Comparison of ENCODE assay signal across 7 mouse cellular contexts in genomic region chr11:101627857-101628559, GRCm38 (mm10). TPM values are rescaled to one million over a fixed set of nuclear protein-coding genes. Genes with fewer than 3 reads are reported as not detected.
DNase-seq lines count a peak whose midpoint lies in the region; ATAC-seq lines count a peak whose summit lies in the region.

No protein-coding gene starts in this region.

- peak overlapping the region; percentile 50 for H3K4me3 ChIP-seq in intestine, embryonic 15.5 days (replicated peaks)
- H3K4me3 ChIP-seq in midbrain, embryonic 11.5 days (ENCODE audit: low read depth, low read length): peak overlapping the region; percentile 51

- peak overlapping the region; percentile 84 for H3K4me2 ChIP-seq in intestine, embryonic 15.5 days (replicated peaks)
- H3K4me2 ChIP-seq in midbrain, embryonic 11.5 days: peak overlapping the region; percentile 83

- under 1% methylated on average over 33 of the region's 33 CpGs for WGBS in intestine, embryonic 15.5 days
- WGBS in midbrain, embryonic 11.5 days: under 1% methylated on average over 33 of the region's 33 CpGs

- no peaks in the 10 kb centered on the region for H3K4me1 ChIP-seq in intestine, embryonic 15.5 days (replicated peaks)
- H3K4me1 ChIP-seq in midbrain, embryonic 11.5 days (ENCODE audit: control insufficient read depth, insufficient read depth, low read length): peaks cover 6% of the 10 kb centered on the region; the same call in 1 of the 2 replicates

- H3K9ac ChIP-seq in intestine, embryonic 15.5 days: peak overlapping the region; percentile 65
- H3K9ac ChIP-seq in midbrain, embryonic 11.5 days (ENCODE audit: low read length): peak overlapping the region; percentile 83

- H3K36me3 ChIP-seq in intestine, embryonic 15.5 days: no peaks in the 10 kb centered on the region
- peaks cover 2% of the 10 kb centered on the region; the same call in 1 of the 2 replicates for H3K36me3 ChIP-seq in midbrain, embryonic 11.5 days (ENCODE audit: control insufficient read depth, insufficient read depth, low read length)

- peak; percentile 78 for DNase-seq in adrenal gland, adult 8-10 months
- DNase-seq in embryo, embryonic 10.5 days (ENCODE audit: low spot score): peak; percentile 96
- peak; percentile 77 for DNase-seq in gastrocnemius, postnatal 25 days
- peak; percentile 88 for DNase-seq in left cerebral cortex, postnatal 4 days
- DNase-seq in midbrain, embryonic 11.5 days (ENCODE audit: low spot score, missing footprints): peak; percentile 99
- DNase-seq in spleen, adult 18-20 months: peak; percentile 75 to 82

- H3K27ac ChIP-seq in intestine, embryonic 15.5 days: peak overlapping the region; percentile 99
- peak overlapping the region; percentile 98 for H3K27ac ChIP-seq in midbrain, embryonic 11.5 days (ENCODE audit: low read depth, low read length)

- intact Hi-C loops in left cerebral cortex, postnatal 4 days (cut with DNase I): no loop called here

- H3K9me3 ChIP-seq in intestine, embryonic 15.5 days: no peaks in the 10 kb centered on the region
- no peaks in the 10 kb centered on the region for H3K9me3 ChIP-seq in midbrain, embryonic 11.5 days (ENCODE audit: control insufficient read depth, low read length)

- peak; percentile 50 for ATAC-seq in intestine, embryonic 15.5 days
- peak; percentile 61 for ATAC-seq in midbrain, embryonic 11.5 days (ENCODE audit: low FRiP score)

- no peaks in the 10 kb centered on the region for H3K27me3 ChIP-seq in intestine, embryonic 15.5 days (replicated peaks)
- no peaks in the 10 kb centered on the region for H3K27me3 ChIP-seq in midbrain, embryonic 11.5 days (ENCODE audit: control insufficient read depth, insufficient read depth, low read length)

RNA-seq across cellular contexts. Expression of gene Rdm1, which starts 1.0 kb away (rescaled TPM):
- total RNA-seq in adrenal gland, adult 8-10 months (2022): 10 to 100 TPM; 30.5 to 45.6 (median 33.6) TPM
- 10 to 100 TPM; 21.6 to 25.0 TPM for total RNA-seq in gastrocnemius, postnatal 25 days (2021)
- 34.5 and 35.8 TPM in 2 replicates for polyA plus RNA-seq in intestine, embryonic 15.5 days (2015; fragmentation: Nextera tagmentation; extraction: Ambion mirVana)
- total RNA-seq in left cerebral cortex, postnatal 4 days (2021): 1 to 10 TPM; 4.5 to 4.7 TPM
- polyA plus RNA-seq in midbrain, embryonic 11.5 days (2014; fragmentation: Nextera tagmentation; extraction: Ambion mirVana): 44.0 and 44.8 TPM in 2 replicates

RNA-seq across cellular contexts. Expression of gene Gm11634, which starts 29.0 kb away (rescaled TPM):
- not detected for total RNA-seq in adrenal gland, adult 8-10 months (2022)
- total RNA-seq in gastrocnemius, postnatal 25 days (2021): not detected
- not detected in 2 replicates for polyA plus RNA-seq in intestine, embryonic 15.5 days (2015; fragmentation: Nextera tagmentation; extraction: Ambion mirVana)
- total RNA-seq in left cerebral cortex, postnatal 4 days (2021): not detected
- not detected in 2 replicates for polyA plus RNA-seq in midbrain, embryonic 11.5 days (2014; fragmentation: Nextera tagmentation; extraction: Ambion mirVana)

RNA-seq across cellular contexts. Expression of gene Arl4d, which starts 37.3 kb away (rescaled TPM):
- total RNA-seq in adrenal gland, adult 8-10 months (2022): 10 to 100 TPM; 12.5 to 22.1 (median 16.4) TPM
- total RNA-seq in gastrocnemius, postnatal 25 days (2021): 1 to 10 TPM; 5.7 to 5.8 TPM
- 7.6 and 7.8 TPM in 2 replicates for polyA plus RNA-seq in intestine, embryonic 15.5 days (2015; fragmentation: Nextera tagmentation; extraction: Ambion mirVana)
- 10 to 100 TPM; 23.3 to 26.5 TPM for total RNA-seq in left cerebral cortex, postnatal 4 days (2021)
- 3.9 and 4.4 TPM in 2 replicates for polyA plus RNA-seq in midbrain, embryonic 11.5 days (2014; fragmentation: Nextera tagmentation; extraction: Ambion mirVana)

RNA-seq across cellular contexts. Expression of gene Tmem106a, which starts 46.0 kb away (rescaled TPM):
- total RNA-seq in adrenal gland, adult 8-10 months (2022): 10 to 100 TPM; 12.6 to 23.8 (median 18.7) TPM
- 1 to 10 TPM; 1.1 to 2.5 TPM for total RNA-seq in gastrocnemius, postnatal 25 days (2021)
- 21.6 and 22.0 TPM in 2 replicates for polyA plus RNA-seq in intestine, embryonic 15.5 days (2015; fragmentation: Nextera tagmentation; extraction: Ambion mirVana)
- 1 to 10 TPM; 1.5 to 3.5 TPM for total RNA-seq in left cerebral cortex, postnatal 4 days (2021)
- polyA plus RNA-seq in midbrain, embryonic 11.5 days (2014; fragmentation: Nextera tagmentation; extraction: Ambion mirVana): 2.6 and 2.7 TPM in 2 replicates

Comparison
In these comparisons a context has a peak if more than half of its experiments do, and no peak if none do; other contexts are left out.
1. Peak in every context shown above with its lines: DNase-seq, ATAC-seq, H3K4me3 ChIP-seq and H3K27ac ChIP-seq.